ENCODE assay signal across 16 mouse cellular contexts in the genomic region with DNA sequence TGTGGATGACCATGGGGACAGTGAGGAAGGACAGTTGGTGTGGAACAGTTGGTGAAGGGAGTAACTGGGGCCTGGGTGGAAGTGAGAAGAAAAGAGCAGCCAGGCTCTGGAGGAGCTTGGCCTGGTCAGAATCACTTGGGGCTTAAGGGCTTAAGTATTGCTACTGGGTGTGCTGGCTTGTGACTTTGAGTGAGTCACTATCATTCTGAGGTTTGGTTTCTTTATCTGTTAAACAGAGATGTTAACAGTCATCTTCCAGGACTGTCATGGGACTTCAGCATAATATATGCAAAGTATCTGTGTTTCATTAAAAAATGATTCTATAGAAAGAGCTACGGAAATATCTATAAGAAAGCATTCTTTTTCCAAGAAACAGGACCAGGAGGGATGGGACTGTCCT. TPM values are rescaled to one million over a fixed set of nuclear protein-coding genes. Genes with fewer than 3 reads are reported as not detected.
DNase-seq lines count a peak whose midpoint lies in the region; ATAC-seq lines count a peak whose summit lies in the region.
"Had no signal": no experiment of that assay in that cellular context is flagged by ENCODE, and none has a peak within 500 bp of the region (broad histone marks: within the 10 kb centered on the region; RNA-seq: fewer than 3 reads in every experiment).

No protein-coding gene starts in this region.

- no peak overlapping the region for H3K4me2 ChIP-seq in heart, embryonic 16.5 days (ENCODE audit: low read depth, low read length)
- H3K4me2 ChIP-seq in lung, embryonic 15.5 days = no peak overlapping the region
- H3K4me2 ChIP-seq in liver, embryonic 13.5 days = no peak overlapping the region
- H3K4me2 ChIP-seq in midbrain, embryonic 15.5 days = no peak overlapping the region
- H3K4me2 ChIP-seq in forebrain, embryonic 11.5 days (ENCODE audit: low read depth, low read length, severe bottlenecking) = no peak overlapping the region

- no peak for DNase-seq in heart, postnatal 25 days (ENCODE audit: low spot score)
- no peak for DNase-seq in lung, adult 18-20 months
- no peak for DNase-seq in liver, embryonic 13.5 days
- DNase-seq in forebrain, embryonic 11.5 days (ENCODE audit: low spot score) = no peak
- DNase-seq: adrenal gland, postnatal 25 days; cerebellum, adult 11 months; gastrocnemius, postnatal 14 days; lung, adult 2 months had no signal

- WGBS in heart, embryonic 16.5 days = 70% methylated on average over 1 of the region's 1 CpGs
- 81% methylated on average over 1 of the region's 1 CpGs for WGBS in lung, embryonic 15.5 days
- WGBS in liver, embryonic 13.5 days (ENCODE audit: insufficient replicate concordance) = 60% methylated on average over 1 of the region's 1 CpGs
- WGBS in midbrain, embryonic 15.5 days = 82% methylated on average over 1 of the region's 1 CpGs
- WGBS in forebrain, embryonic 11.5 days = 85% methylated on average over 1 of the region's 1 CpGs

- peaks cover 8% of the 10 kb centered on the region for H3K4me1 ChIP-seq in heart, embryonic 16.5 days (ENCODE audit: control insufficient read depth, insufficient read depth, low read length)
- peaks cover 12% of the 10 kb centered on the region for H3K4me1 ChIP-seq in lung, embryonic 15.5 days
- peaks cover 61% of the 10 kb centered on the region for H3K4me1 ChIP-seq in liver, embryonic 13.5 days (replicated peaks)
- peaks cover 13% of the 10 kb centered on the region for H3K4me1 ChIP-seq in midbrain, embryonic 15.5 days
- peaks cover 13% of the 10 kb centered on the region for H3K4me1 ChIP-seq in forebrain, embryonic 11.5 days (replicated peaks; ENCODE audit: control insufficient read depth, insufficient read depth, low read length)

- no peak overlapping the region for H3K4me3 ChIP-seq in heart, embryonic 16.5 days (ENCODE audit: low read length)
- no peak overlapping the region for H3K4me3 ChIP-seq in lung, embryonic 15.5 days
- no peak overlapping the region for H3K4me3 ChIP-seq in liver, embryonic 13.5 days (replicated peaks)
- H3K4me3 ChIP-seq in midbrain, embryonic 15.5 days = no peak overlapping the region
- no peak overlapping the region for H3K4me3 ChIP-seq in forebrain, embryonic 11.5 days (ENCODE audit: low read depth, low read length)

- ATAC-seq in heart, embryonic 16.5 days (replicated peaks; ENCODE audit: extremely low read depth, insufficient read depth, low FRiP score) = no peak
- no peak for ATAC-seq in lung, embryonic 15.5 days (ENCODE audit: borderline replicate concordance, extremely low read depth, low FRiP score, low TSS enrichment)
- ATAC-seq in activated CD4-positive, CD25-positive, alpha-beta regulatory T cell, adult 4 months = peak; percentile 60
- no peak for ATAC-seq in liver, embryonic 13.5 days (ENCODE audit: low read depth)
- ATAC-seq in midbrain, embryonic 15.5 days (replicated peaks) = no peak
- no peak for ATAC-seq in forebrain, embryonic 11.5 days (replicated peaks; ENCODE audit: low FRiP score)
- ATAC-seq: forebrain, embryonic 16.5 days; hindbrain, embryonic 16.5 days had no signal

- H3K36me3 ChIP-seq in heart, embryonic 16.5 days (ENCODE audit: control insufficient read depth, insufficient read depth) = no peaks in the 10 kb centered on the region
- no peaks in the 10 kb centered on the region for H3K36me3 ChIP-seq in lung, embryonic 15.5 days
- H3K36me3 ChIP-seq in liver, embryonic 13.5 days = peaks cover 16% of the 10 kb centered on the region
- H3K36me3 ChIP-seq in midbrain, embryonic 15.5 days (replicated peaks) = no peaks in the 10 kb centered on the region
- H3K36me3 ChIP-seq in forebrain, embryonic 11.5 days (ENCODE audit: control insufficient read depth, insufficient read depth, low read length) = no peaks in the 10 kb centered on the region

- 0 out of 2 replicates have a peak, but pooled peaks cover 2% of the 10 kb centered on the region for H3K27me3 ChIP-seq in heart, embryonic 16.5 days (ENCODE audit: control insufficient read depth, insufficient read depth, low read length)
- H3K27me3 ChIP-seq in lung, embryonic 15.5 days = no peaks in the 10 kb centered on the region
- no peaks in the 10 kb centered on the region for H3K27me3 ChIP-seq in liver, embryonic 13.5 days
- H3K27me3 ChIP-seq in midbrain, embryonic 15.5 days (replicated peaks) = no peaks in the 10 kb centered on the region
- no peaks in the 10 kb centered on the region for H3K27me3 ChIP-seq in forebrain, embryonic 11.5 days (ENCODE audit: control insufficient read depth, insufficient read depth, low read length)

- peak overlapping the region; percentile 70 for H3K27ac ChIP-seq in heart, embryonic 16.5 days (ENCODE audit: low read length)
- peak overlapping the region; percentile 78 for H3K27ac ChIP-seq in lung, embryonic 15.5 days
- H3K27ac ChIP-seq in liver, embryonic 13.5 days = peak overlapping the region; percentile 73
- no peak overlapping the region for H3K27ac ChIP-seq in midbrain, embryonic 15.5 days
- H3K27ac ChIP-seq in forebrain, embryonic 11.5 days (ENCODE audit: low read depth, low read length) = no peak overlapping the region

- H3K9me3 ChIP-seq in heart, embryonic 16.5 days (replicated peaks; ENCODE audit: control insufficient read depth, low read length) = no peaks in the 10 kb centered on the region
- H3K9me3 ChIP-seq in lung, embryonic 15.5 days = no peaks in the 10 kb centered on the region
- no peaks in the 10 kb centered on the region for H3K9me3 ChIP-seq in liver, embryonic 13.5 days (replicated peaks)
- no peaks in the 10 kb centered on the region for H3K9me3 ChIP-seq in midbrain, embryonic 15.5 days
- H3K9me3 ChIP-seq in forebrain, embryonic 11.5 days (ENCODE audit: control insufficient read depth, low read length) = no peaks in the 10 kb centered on the region

- no peak overlapping the region for H3K9ac ChIP-seq in heart, embryonic 16.5 days (ENCODE audit: low read length)
- H3K9ac ChIP-seq in lung, embryonic 15.5 days = no peak overlapping the region
- no peak overlapping the region for H3K9ac ChIP-seq in liver, embryonic 13.5 days
- no peak overlapping the region for H3K9ac ChIP-seq in midbrain, embryonic 15.5 days
- H3K9ac ChIP-seq in forebrain, embryonic 11.5 days (ENCODE audit: low read length) = no peak overlapping the region

- intact Hi-C loops in heart, postnatal 25 days (cut with DNase I) = loop anchor here (2.0 kb wide), 1 partner anchor 16 kb away; no protein-coding TSS in a partner anchor

RNA-seq across cellular contexts. Expression of gene Pdzk1ip1, which starts 13.7 kb away (rescaled TPM):
- polyA plus RNA-seq in heart, embryonic 16.5 days (2015; fragmentation: Nextera tagmentation; extraction: Ambion mirVana) = 1.7 and 4.2 TPM in 2 replicates
- 1 to 10 TPM in 1 of 2 experiments, not detected in 1; 1.0 TPM for total RNA-seq in heart, postnatal 25 days (2021)
- polyA plus RNA-seq in lung, embryonic 15.5 days (2015; fragmentation: Nextera tagmentation; extraction: Ambion mirVana) = 21.6 and 22.9 TPM in 2 replicates
- 10 to 100 TPM; 31.4 to 40.8 TPM for polyA plus RNA-seq in activated CD4-positive, CD25-positive, alpha-beta regulatory T cell, adult 4 months (2017; shearing (Covaris generic))
- polyA plus RNA-seq in liver, embryonic 13.5 days (2015; fragmentation: Nextera tagmentation; extraction: Ambion mirVana) = 21.2 and 23.7 TPM in 2 replicates
- 3.0 and 3.8 TPM in 2 replicates for polyA plus RNA-seq in midbrain, embryonic 15.5 days (2015; fragmentation: Nextera tagmentation; extraction: Ambion mirVana)
- polyA plus RNA-seq in forebrain, embryonic 11.5 days (2014; fragmentation: Nextera tagmentation; extraction: Ambion mirVana) = 13.8 and 16.2 TPM in 2 replicates
- total RNA-seq: monocyte, adult 5-6 weeks had no signal

RNA-seq across cellular contexts. Expression of gene Tal1, which starts 18.6 kb away (rescaled TPM):
- 0.89 and 1.3 TPM in 2 replicates for polyA plus RNA-seq in heart, embryonic 16.5 days (2015; fragmentation: Nextera tagmentation; extraction: Ambion mirVana)
- 1 to 10 TPM; 3.7 to 4.0 TPM for total RNA-seq in heart, postnatal 25 days (2021)
- 1.8 TPM in 2 replicates for polyA plus RNA-seq in lung, embryonic 15.5 days (2015; fragmentation: Nextera tagmentation; extraction: Ambion mirVana)
- polyA plus RNA-seq in activated CD4-positive, CD25-positive, alpha-beta regulatory T cell, adult 4 months (2017; shearing (Covaris generic)) = not detected
- 29.3 and 31.5 TPM in 2 replicates for polyA plus RNA-seq in liver, embryonic 13.5 days (2015; fragmentation: Nextera tagmentation; extraction: Ambion mirVana)
- polyA plus RNA-seq in midbrain, embryonic 15.5 days (2015; fragmentation: Nextera tagmentation; extraction: Ambion mirVana) = 7.9 and 8.5 TPM in 2 replicates
- polyA plus RNA-seq in forebrain, embryonic 11.5 days (2014; fragmentation: Nextera tagmentation; extraction: Ambion mirVana) = 3.4 and 3.7 TPM in 2 replicates

RNA-seq across cellular contexts. Expression of gene Cyp4x1, which starts 59.3 kb away (rescaled TPM):
- not detected in 2 replicates for polyA plus RNA-seq in heart, embryonic 16.5 days (2015; fragmentation: Nextera tagmentation; extraction: Ambion mirVana)
- not detected for total RNA-seq in heart, postnatal 25 days (2021)
- 0.06 TPM in 1 of 2 replicates, not detected in the other for polyA plus RNA-seq in lung, embryonic 15.5 days (2015; fragmentation: Nextera tagmentation; extraction: Ambion mirVana)
- polyA plus RNA-seq in activated CD4-positive, CD25-positive, alpha-beta regulatory T cell, adult 4 months (2017; shearing (Covaris generic)) = not detected
- 0.05 and 0.06 TPM in 2 replicates for polyA plus RNA-seq in liver, embryonic 13.5 days (2015; fragmentation: Nextera tagmentation; extraction: Ambion mirVana)
- polyA plus RNA-seq in midbrain, embryonic 15.5 days (2015; fragmentation: Nextera tagmentation; extraction: Ambion mirVana) = 10.7 and 11.0 TPM in 2 replicates
- polyA plus RNA-seq in forebrain, embryonic 11.5 days (2014; fragmentation: Nextera tagmentation; extraction: Ambion mirVana) = 0.31 and 0.47 TPM in 2 replicates
- total RNA-seq: adrenal gland, postnatal 25 days; gastrocnemius, postnatal 14 days; monocyte, adult 5-6 weeks had no signal
- polyA plus RNA-seq: lung, adult 2 months; thymus, adult 2 months had no signal

Comparison
In these comparisons a context has a peak if more than half of its experiments do, and no peak if none do; other contexts are left out.
1. H3K27ac ChIP-seq: peak in heart, embryonic 16.5 days (single experiment), lung, embryonic 15.5 days (single experiment) and liver, embryonic 13.5 days (single experiment); none in midbrain, embryonic 15.5 days (single experiment) and forebrain, embryonic 11.5 days (single experiment).